Mouse (Mus musculus) left cerebral cortex, postnatal 25 days (tissue): Measurements from ENCODE around the gene Tceanc2. TPM values are rescaled to one million over a fixed set of nuclear protein-coding genes. Genes with fewer than 3 reads are reported as not detected.

Experiments used
- DNase-seq, 2 experiments: peaks; one replicate each; pipeline ENCODE4 v3.0.0; 2022; ENCODE audit warnings: low spot score in 2 of 2, mixed read lengths in 1 of 2
- intact Hi-C: fragments of 180-260 bp; cut with DNase I; formaldehyde crosslinking; loops from one replicate; pipeline ENCODE4 v1.15.1; 2025
- total RNA-seq, 2 experiments: library from RNA; stranded (reverse); gene quantifications; 2 replicates each; pipeline ENCODE4 v1.2.3; 2021

Tceanc2 gene
- 10 to 100 TPM; 17.3 to 19.0 TPM for total RNA-seq

DNA sequence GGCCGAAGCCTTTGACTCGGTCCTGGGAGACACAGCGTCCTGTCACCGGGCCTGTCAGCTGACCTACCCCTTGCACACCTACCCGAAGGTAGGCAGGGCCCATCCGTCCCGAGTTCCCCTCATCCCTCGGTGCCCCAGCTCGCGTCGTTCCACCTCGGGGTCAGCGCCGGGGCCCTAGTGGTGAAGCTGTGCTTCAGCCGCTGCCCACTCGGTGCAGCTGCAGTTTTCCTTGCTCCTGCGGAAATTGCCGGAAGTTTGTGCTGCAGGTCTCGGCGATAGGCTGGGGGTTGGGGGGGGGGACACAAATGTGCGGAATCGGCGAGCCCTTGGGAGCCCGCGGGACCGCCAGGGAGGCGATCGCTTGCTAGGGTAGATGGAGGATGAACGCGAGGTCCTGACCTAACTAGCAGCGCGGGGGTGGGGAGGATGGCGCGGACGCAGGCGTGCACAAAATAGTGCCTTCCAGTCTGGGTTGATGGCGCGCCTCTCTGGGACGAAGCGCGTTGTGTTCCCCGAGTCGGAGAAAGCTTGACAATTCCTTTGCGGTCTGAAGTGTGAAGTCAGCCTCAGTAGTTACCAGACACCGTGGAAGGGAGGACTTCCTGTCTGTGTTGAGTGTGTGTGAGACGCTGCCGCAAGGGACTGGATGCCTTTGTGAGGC, at the start of gene Tceanc2:
Tceanc2 (minus strand) TSS at position 287 of the 661 bp plus-strand sequence.
- DNase-seq: peak; percentile 39 to 49
- intact Hi-C loops: loop anchor here (5.0 kb wide), 1 partner anchor 337 kb away; no protein-coding TSS in a partner anchor

DNA sequence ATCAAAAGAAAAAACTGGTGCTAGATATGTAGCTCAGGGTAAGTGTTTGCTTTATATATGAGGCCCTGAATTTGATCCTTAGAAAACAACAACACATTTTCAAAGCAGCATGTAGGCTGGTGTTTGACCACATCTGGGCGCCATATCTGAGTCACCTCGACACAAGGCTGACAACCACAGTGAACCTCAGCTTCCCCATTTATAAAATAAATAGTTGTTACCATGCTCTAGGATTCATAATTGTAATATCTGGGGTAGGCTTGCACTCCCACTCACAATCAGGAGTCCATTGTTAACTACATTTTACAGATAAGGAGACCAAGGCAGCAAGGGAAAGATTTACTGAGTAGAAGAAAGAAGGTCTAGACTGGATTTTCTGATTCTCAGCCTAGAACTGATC, 47.4 kb upstream of the Tceanc2 start:
- intact Hi-C loops: no loop called here
- DNase-seq: no peak

DNA sequence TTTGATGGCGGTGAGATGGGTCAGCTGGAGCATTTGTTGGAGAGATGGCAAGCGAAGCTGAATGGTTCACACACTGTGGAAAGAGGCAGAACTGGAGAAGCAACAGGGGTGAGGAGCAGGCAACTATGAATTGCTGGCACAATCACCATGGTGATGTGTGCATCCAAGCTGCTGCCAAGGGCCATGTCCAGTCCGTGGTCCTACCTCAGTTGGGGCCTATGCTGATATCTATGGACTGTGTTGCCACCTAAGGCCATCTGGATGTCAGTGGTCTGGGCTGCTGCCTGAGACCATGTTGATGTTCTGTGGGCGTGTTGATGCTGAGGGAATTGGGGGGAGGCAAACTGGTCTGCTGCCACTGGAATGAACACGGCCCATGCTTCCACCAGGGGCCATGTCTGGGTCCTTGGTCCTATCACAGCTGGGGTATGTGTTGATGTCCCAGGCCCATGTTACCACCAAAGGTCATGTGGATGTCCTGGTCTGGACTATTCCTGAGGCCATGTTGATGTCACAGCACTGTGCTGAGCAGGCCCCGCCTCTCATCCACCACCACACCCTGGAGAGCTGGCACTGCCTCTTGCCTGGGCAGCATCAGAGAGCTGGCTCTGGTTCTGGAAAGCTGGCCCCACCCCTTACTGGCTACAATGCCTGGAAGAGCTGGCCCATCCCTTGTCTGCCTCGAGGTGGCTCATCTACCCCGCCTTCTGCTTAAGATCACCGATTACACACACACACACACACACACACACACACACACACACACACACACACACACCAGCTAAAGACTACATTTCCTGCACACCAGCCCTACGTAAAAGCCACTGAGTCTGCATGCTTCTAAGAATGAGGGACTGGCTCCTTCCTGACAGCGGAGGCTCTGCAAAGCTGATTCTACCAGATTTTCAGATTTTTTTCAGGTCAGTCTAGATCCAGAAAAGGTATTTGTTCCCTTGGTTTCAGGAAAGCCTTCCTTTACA, 44.6 kb upstream of the Tceanc2 start:
- peak in 1 of 2 experiments; percentile 8 for DNase-seq
- intact Hi-C loops: no loop called here

DNA sequence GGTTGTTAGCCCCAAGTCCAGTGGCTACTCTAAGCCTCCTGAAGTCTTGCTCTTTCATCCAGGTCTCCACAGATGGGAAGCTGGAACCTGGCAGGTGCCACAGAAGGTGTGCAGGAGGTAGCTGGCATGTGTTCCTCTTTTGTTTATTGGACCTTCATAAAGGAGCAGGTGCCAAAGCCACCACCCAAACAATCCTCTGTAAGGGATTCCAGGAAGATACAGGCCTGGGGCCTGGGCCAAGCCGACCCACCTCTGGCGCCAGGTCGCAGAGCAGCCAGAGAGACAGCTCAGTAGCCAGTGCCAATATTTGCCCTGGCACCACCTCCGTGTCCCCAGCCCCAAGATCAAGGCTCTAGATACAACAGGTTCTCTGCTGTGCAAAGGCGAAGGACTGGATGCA, 42.6 kb upstream of the Tceanc2 start:
- intact Hi-C loops: no loop called here
- no peak for DNase-seq

GRCm38 (mm10) chr4:107217574-107217973, 38.7 kb upstream of the Tceanc2 start:
- intact Hi-C loops: no loop called here
- no peak for DNase-seq

DNA sequence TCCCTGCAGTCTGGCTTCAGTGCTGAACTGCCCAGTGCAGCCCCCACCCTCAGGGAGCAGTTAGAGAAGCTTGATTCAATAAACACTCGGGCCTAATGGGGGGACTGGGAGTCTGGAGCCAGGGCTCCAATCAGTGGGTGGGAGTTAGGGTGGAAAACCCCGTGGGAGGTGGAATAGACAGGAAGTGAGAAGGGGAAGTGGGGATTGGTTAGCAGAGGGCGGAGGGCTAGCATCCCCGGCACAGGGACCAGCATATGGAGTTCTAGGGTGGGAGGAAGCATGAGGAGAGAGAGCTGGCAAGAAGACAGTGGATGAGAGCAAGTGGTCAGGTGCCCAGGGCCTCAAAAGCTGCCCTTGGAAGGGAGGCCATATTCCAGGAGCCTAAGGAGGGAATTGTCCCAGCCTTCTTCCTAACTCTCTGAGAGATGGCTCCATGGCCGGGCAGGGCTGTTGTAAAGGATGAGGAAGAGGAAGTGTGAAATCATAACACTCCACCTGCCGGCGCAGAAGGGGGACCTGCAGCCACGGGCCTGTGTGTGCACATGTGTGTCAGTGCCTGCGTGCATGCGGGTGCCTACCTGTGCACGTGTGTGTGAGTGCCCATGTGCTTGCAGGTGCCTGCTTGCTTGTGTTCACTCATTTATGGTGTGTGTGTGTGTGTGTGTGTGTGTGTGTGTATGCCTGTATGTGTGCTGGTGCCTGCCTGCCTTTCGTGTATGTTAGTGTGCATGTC, 34.5 kb upstream of the Tceanc2 start:
- DNase-seq: no peak
- intact Hi-C loops: no loop called here

- intact Hi-C loops: no loop called here
- no peak for DNase-seq
Observed at GRCm38 (mm10) chr4:107211936-107212335, 33.0 kb upstream of the Tceanc2 start.

- intact Hi-C loops: no loop called here
- DNase-seq: peak; percentile 18 to 30
Observed at GRCm38 (mm10) chr4:107211465-107211864, 32.5 kb upstream of the Tceanc2 start.

GRCm38 (mm10) chr4:107210483-107211097, 31.7 kb upstream of the Tceanc2 start:
- DNase-seq: no peak
- intact Hi-C loops: no loop called here

GRCm38 (mm10) chr4:107208880-107209279, 30.0 kb upstream of the Tceanc2 start, which contains the start of gene Ldlrad1:
TSS of gene Ldlrad1 (plus strand) at chr4:107209180.
- intact Hi-C loops: no loop called here
- no peak for DNase-seq

DNA sequence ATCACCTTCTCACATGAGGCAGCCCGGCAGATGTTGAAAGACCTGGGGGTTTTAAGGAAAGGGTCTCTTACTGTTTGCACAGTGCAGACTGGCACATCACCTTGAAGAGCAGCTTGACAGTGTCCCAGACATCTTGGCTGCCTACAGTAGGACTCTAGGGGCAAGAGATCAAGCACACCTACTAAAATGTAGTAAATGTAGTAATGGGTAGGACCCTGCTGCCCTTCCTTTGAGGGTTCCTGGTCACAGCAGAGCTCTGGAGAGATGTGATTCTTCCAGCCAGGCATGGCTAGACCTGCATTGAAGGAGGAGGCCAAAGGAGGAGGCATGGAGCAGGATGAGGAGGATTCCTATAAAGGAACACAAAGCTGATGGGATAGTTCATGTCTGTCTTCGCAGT, 28.1 kb upstream of the Tceanc2 start:
- intact Hi-C loops: no loop called here

DNA sequence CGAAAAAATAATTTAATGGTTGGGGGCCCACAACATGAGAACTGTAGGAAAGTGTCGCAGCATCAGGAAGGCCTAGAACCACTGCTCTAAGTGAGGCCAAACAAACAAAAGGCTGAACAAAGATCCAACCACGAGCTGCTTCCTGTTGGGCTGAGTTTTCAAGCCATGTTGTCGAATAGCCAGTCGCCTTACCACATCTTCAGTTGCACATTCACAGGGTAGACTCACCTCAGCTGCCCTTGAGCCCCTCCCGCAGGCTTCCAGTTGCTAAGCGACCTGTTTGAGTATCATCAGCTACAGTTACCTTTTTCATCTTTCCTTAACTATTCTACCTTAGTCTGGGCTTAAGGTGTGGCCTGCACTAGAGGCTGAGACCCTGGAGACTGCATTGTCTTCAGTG, 24.1 kb upstream of the Tceanc2 start:
- intact Hi-C loops: no loop called here
- DNase-seq: no peak

More for the DNA sequence above, 28.1 kb upstream of the Tceanc2 start:
- DNase-seq: no peak

DNA sequence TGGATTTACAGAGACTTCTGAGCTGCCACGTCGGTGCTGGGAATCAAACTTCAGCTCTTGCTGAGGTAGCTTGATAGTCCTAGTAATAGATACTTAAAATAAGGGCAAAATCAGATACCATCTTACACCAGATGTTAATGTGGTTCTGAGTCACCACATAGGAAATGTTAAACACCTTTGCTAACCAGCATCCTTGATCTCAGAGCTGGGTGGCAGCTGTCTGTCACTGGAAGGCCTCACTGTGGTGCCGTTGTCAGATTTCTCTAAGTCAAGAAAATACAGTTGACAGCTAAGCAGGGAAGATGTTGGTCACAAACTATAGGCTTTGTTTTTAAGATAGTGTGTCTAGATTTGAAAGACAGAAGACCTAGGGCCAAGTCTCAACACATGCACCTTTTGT, 22.9 kb upstream of the Tceanc2 start:
- intact Hi-C loops: no loop called here
- no peak for DNase-seq

DNA sequence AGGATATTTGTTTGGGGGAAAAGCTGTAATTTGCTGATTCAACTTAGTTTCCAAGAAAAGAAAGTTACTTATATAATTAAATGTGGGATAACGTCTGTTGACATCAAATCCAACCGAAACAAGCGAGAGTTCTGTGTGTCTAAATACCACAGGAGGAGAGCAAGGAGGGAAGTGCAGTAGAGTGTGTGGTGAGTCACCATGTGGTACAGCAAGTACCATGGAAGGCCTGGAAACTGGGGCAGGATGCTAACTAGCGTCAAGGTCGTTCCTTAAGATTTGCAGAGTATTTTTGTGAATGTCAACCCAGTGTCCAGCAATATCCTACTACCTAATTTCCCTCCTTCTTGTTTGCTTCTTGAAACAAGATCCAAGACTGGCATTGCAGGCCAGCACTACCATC, 19.2 kb upstream of the Tceanc2 start:
- peak in 1 of 2 experiments; percentile 54 for DNase-seq
- intact Hi-C loops: no loop called here

GRCm38 (mm10) chr4:107196454-107196853, 17.5 kb upstream of the Tceanc2 start:
- no peak for DNase-seq
- intact Hi-C loops: no loop called here

GRCm38 (mm10) chr4:107193841-107194240, 14.9 kb upstream of the Tceanc2 start:
- no peak for DNase-seq
- intact Hi-C loops: no loop called here

DNA sequence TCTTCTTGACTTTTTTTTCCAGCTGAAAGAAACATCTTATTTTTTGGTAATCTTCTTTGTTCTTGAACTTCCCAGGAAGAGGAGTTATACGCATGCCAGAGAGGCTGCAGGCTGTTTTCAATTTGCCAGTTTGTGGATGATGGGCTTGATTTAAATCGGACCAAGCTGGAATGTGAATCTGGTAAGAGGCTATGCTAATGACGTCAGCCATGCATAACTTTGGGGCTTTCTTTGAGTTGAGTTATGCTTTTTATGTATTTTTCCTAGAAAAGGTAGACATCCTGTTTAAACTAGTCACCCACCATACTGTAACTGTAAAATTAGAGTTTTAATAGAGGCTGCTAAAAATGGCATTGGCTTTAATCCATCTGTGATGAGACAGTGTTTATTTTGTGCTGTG, 6.8 kb upstream of the Tceanc2 start:
- intact Hi-C loops: loop anchor here (5.0 kb wide), 1 partner anchor 167 kb away; no protein-coding TSS in a partner anchor
- DNase-seq: no peak

GRCm38 (mm10) chr4:107183203-107183602, 4.3 kb upstream of the Tceanc2 start:
- intact Hi-C loops: no loop called here
- DNase-seq: no peak

DNA sequence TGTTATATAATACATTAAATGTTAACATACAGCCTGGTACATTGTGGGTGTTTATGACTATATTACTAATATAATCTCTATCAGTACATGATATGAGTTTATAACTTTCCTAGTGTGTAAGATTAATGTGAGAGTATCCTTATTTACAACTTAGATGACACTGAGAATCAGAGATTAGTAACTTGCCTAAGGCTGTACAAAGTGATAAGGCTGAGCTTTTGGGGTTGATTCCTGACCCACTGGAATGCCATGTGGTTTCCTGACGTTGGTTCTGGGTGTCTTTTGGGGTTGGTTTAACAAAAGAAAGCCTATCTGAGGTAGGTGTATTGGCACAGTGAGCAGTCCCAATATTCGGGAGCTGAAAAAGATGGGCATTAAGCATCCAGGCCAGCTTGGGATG, 3.9 kb upstream of the Tceanc2 start:
- no peak for DNase-seq
- intact Hi-C loops: no loop called here

- DNase-seq: no peak
- intact Hi-C loops: no loop called here
Observed at GRCm38 (mm10) chr4:107181866-107182265, 3.0 kb upstream of the Tceanc2 start.
